Mouse (Mus musculus) embryonic facial prominence, embryonic 13.5 days (tissue): ENCODE measurements around the gene Rfx8. TPM values are rescaled to one million over a fixed set of nuclear protein-coding genes. Genes with fewer than 3 reads are reported as not detected.

ENCODE experiments used
- ATAC-seq: fragments of 200-750 bp; cut with Nextera tagmentation; 2 replicates; pipeline ENCODE4 v1.8.0; 2017; ENCODE audit warnings: low read depth; ENCODE audit not compliant: insufficient number of reproducible peaks, insufficient read depth, low FRiP score, low TSS enrichment
- H3K27ac ChIP-seq: fragments of 300-500 bp; sonication (generic); 2 replicates; pipeline ENCODE4 v1.5.1; 2015; ENCODE audit warnings: moderate library complexity, mild to moderate bottlenecking, inconsistent platforms
- H3K27me3 ChIP-seq: fragments of 300-500 bp; sonication (generic); 2 replicates; pipeline ENCODE4 v1.6.1; 2015; ENCODE audit warnings: mild to moderate bottlenecking, inconsistent platforms
- H3K36me3 ChIP-seq: fragments of 300-500 bp; sonication (generic); 2 replicates; pipeline ENCODE4 v1.6.1; 2015; ENCODE audit warnings: mild to moderate bottlenecking, inconsistent platforms
- H3K4me1 ChIP-seq: fragments of 300-500 bp; sonication (generic); 2 replicates; pipeline ENCODE4 v1.6.1; 2015; ENCODE audit warnings: inconsistent platforms
- H3K4me2 ChIP-seq: fragments of 300-500 bp; sonication (generic); 2 replicates; pipeline ENCODE4 v1.6.1; 2015; ENCODE audit warnings: moderate library complexity, mild to moderate bottlenecking, inconsistent platforms
- H3K4me3 ChIP-seq: fragments of 300-500 bp; sonication (generic); 2 replicates; pipeline ENCODE4 v1.5.1; 2015; ENCODE audit warnings: mild to moderate bottlenecking, inconsistent platforms
- H3K9ac ChIP-seq: fragments of 300-500 bp; sonication (generic); 2 replicates; pipeline ENCODE4 v1.6.1; 2015; ENCODE audit warnings: mild to moderate bottlenecking, inconsistent platforms
- H3K9me3 ChIP-seq: fragments of 300-500 bp; sonication (generic); 2 replicates; pipeline ENCODE4 v1.6.1; 2016; ENCODE audit warnings: inconsistent platforms
- WGBS: fragments of 180-500 bp; shearing (Covaris S2); methylation state at CpG from one replicate; pipeline ENCODE4 v1.1.7; 2015; ENCODE audit warnings: mixed read lengths; 5-methylcytosine and 5-hydroxymethylcytosine counted together
- polyA plus RNA-seq: library from polyadenylated mRNA; unstranded; fragments of >200 nt; fragmentation: Nextera tagmentation; extraction: Ambion mirVana; gene quantifications from 2 replicates; pipeline ENCODE4 v1.2.1, GENCODE M21; 2015

Rfx8 gene
- polyA plus RNA-seq: 1.8 and 2.1 TPM in 2 replicates

DNA sequence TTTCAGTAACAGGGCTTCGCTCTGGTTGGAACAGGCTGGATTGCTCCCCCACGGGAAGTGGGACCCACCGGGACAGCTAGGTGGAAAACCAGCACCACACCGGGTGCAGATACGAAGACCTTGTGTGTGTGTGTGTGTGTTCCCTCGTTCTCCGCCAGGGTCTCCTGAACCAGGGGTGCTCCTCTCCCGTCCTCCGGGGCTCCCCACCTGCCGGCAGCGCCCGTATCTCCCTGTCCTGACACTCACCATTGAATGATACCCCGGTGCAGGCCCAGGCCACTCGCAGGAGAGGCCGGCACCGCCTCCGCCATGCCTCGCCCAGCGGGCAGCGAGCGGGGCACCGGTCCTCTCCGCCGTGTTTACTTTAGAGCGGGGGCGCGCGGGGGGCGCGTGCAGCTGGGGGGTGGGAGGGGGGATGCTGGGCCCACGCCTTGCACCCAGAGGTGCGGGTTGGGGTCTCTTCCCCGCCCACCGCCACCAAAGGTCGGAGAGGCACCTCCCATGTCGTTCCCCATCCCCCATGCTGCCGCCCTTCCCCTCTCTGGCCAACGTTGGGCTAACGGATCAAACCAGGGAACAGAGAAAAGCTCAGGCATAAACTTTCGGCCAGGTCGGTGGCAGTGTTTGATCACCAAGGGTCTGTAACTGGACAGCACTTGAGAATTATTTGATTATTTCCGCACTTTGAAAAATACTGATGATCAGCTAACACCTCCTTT is at the start of gene Rfx8:
Gene Rfx8 (minus strand): TSS at position 366 of the 719 bp plus-strand sequence.
- Histone ChIP-seq H3K4me1 (peaks cover 15% of the 10 kb centered on the region), H3K9me3 (no peaks in the 10 kb centered on the region), H3K27me3 (no peaks in the 10 kb centered on the region), H3K27ac (peak within 1 kb of the TSS; percentile 41), H3K9ac (peak within 1 kb of the TSS; percentile 79), H3K4me3 (peak within 1 kb of the TSS; percentile 57), H3K36me3 (no peaks in the 10 kb centered on the region), H3K4me2 (peak within 1 kb of the TSS; percentile 90)
- ATAC-seq: 0 out of 2 replicates have a peak, but pooled peaks have one; percentile 26
- WGBS: 4% methylated on average over 42 of the region's 42 CpGs

DNA sequence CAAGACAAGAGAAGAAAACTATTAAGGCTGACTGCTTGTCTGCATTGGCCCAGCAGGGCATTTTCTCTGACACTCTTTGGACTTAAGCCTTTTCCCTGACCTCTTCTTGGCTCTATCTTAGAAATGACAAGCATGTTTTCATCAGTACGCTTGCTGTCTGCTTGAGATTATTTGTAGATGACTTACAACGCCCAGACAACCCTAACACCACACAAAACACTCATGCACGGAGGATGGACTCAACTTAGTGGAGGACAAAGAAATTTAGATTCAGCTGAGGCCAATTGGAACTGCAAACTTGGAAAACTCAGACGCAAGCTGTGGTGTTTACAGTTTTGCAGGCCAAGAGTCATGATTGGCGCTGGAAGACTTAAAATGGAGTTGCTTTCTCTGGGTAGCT is 49.6 kb upstream of the Rfx8 start:
- Histone ChIP-seq H3K36me3 (no peaks in the 10 kb centered on the region), H3K4me2 (no peak overlapping the region), H3K27me3 (no peaks in the 10 kb centered on the region), H3K9me3 (no peaks in the 10 kb centered on the region; the same call in 1 of the 2 replicates), H3K27ac (no peak overlapping the region), H3K9ac (no peak overlapping the region), H3K4me3 (no peak overlapping the region), H3K4me1 (peaks cover 9% of the 10 kb centered on the region; the same call in 1 of the 2 replicates)
- WGBS: 83% methylated on average over 5 of the region's 5 CpGs
- no peak for ATAC-seq

DNA sequence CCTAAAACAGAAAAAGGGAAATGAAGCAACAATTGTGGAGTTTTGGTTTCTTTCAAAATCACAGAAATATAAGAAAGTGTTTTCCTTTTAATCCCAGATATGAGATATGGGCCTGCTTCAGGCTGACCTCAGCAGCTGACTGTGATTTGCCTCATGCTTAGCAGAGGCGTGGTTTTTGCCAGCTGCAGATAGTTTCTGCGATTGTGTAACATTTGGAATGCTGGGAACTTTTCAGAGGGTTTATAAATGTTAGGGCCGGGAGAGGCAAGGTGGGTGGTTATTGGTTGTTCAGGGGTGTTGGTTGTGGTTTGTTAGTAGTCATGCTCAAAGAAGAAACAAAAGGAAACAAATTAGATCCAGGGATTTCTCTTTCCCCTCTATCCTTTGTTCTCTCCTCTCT is 47.2 kb upstream of the Rfx8 start:
- WGBS: 50% methylated on average over 3 of the region's 3 CpGs

DNA sequence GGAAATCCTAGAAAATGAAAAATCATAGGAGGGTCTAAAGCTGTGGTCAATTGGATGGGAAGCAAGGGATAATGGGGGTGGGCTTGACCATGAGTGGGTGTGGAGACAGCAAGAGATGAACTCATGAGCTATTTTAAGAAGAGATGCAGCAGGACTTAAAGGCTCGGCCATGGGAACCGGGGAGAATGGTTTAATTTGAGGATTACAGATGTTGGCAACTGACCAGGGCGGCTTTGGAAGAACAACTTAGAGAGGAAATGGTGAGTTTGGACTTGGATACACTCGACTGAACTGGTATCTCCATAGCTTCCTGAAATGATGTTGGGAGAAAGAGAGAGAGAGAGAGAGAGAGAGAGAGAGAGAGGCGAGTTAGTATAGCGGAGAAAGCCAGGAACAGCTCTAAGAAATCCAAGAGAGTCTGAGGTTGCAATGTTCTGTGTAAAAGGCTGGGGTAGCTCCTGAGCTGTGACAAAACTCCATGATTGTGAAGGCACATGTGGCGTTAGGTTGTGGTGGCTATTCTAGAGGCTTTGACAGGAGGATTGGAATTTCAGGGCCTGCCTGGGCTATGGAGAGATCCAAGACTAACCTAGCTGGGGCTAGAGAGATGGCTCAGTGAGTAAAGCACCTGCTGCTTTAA is 45.2 kb upstream of the Rfx8 start:
- no peaks in the 10 kb centered on the region for H3K27me3 ChIP-seq
- H3K4me3 ChIP-seq: no peak overlapping the region
- no peaks in the 10 kb centered on the region; the same call in 1 of the 2 replicates for H3K9me3 ChIP-seq
- no peak overlapping the region for H3K27ac ChIP-seq
- ATAC-seq: no peak
- H3K36me3 ChIP-seq: no peaks in the 10 kb centered on the region
- no peak overlapping the region for H3K4me2 ChIP-seq
- H3K4me1 ChIP-seq: peaks cover 20% of the 10 kb centered on the region
- no peak overlapping the region for H3K9ac ChIP-seq
- WGBS: 77% methylated on average over 7 of the region's 7 CpGs

More for the DNA sequence above, 47.2 kb upstream of the Rfx8 start:
- H3K27me3 ChIP-seq: no peaks in the 10 kb centered on the region
- no peaks in the 10 kb centered on the region; the same call in 1 of the 2 replicates for H3K9me3 ChIP-seq
- ATAC-seq: no peak
- no peak overlapping the region for H3K27ac ChIP-seq
- peaks cover 6% of the 10 kb centered on the region; the same call in 1 of the 2 replicates for H3K4me1 ChIP-seq
- no peak overlapping the region for H3K4me2 ChIP-seq
- no peak overlapping the region for H3K4me3 ChIP-seq
- H3K36me3 ChIP-seq: no peaks in the 10 kb centered on the region
- no peak overlapping the region for H3K9ac ChIP-seq

DNA sequence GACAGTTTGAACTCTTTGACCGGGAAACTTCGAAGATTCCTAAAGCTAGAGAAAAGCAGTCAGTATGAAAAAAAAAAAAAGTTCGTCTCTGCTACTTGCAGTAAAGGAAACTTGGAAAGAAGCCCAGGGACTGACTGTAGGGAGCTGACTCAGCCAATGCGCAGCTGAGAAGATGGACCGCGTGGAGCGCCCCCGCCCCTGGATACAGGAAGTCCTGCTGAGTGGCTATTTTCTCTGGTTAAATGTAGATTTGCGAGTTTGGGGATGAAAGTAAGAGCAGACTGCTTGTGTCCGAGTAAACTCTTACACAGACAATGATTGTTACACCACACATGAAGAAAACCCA is 41.2 kb upstream of the Rfx8 start:
- Histone ChIP-seq H3K9ac (peak overlapping the region; percentile 58; the same call in 1 of the 2 replicates), H3K9me3 (no peaks in the 10 kb centered on the region), H3K4me1 (peaks cover 35% of the 10 kb centered on the region), H3K27ac (peak overlapping the region; percentile 94), H3K4me2 (peak overlapping the region; percentile 55), H3K27me3 (no peaks in the 10 kb centered on the region), H3K4me3 (peak overlapping the region; percentile 23), H3K36me3 (no peaks in the 10 kb centered on the region)
- WGBS: 3% methylated on average over 10 of the region's 10 CpGs
- ATAC-seq: peak; percentile 77; the same call in 1 of the 2 replicates

DNA sequence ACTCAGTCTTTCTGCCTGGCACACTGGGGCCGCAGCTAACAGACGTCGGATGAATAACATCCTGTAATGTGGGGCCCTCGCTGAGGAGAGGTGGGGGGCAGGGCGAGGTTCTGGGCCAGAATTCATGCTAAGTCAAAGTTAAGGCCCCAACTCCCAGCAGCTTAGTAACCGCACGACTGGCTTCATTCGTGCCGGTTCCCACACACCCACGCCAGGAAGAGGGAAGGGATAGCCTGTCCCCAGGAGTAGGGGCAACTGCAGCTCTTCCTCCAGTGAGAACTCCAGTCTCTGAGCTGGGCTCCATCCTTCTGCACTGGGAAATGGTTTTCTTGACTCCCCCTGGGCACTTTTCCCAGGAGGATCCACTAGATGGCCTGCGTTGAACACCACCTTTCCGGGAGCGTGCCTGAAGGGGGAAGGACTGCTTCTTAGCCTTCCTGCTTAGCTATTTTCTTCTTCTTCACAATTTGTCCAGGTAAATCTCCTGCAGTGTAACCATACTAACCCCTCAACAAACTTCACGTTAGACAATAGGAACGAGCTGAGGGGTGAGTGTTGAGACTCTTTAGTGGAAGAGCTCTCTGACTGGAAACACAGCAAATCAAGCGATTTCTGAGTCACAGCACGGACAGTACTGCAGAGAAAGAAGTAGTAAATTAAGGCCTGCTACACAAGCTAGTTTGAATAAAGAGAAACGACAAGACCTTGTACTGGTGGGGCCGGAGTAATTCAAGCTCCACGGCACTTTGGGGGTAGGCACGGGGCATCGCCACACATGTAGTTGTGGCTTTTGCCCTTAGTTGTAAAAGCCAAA is 40.6 kb upstream of the Rfx8 start:
- Histone ChIP-seq H3K36me3 (no peaks in the 10 kb centered on the region), H3K4me2 (peak overlapping the region; percentile 55), H3K27me3 (no peaks in the 10 kb centered on the region), H3K9ac (peak overlapping the region; percentile 58), H3K27ac (peak overlapping the region; percentile 94), H3K4me1 (peaks cover 35% of the 10 kb centered on the region), H3K9me3 (no peaks in the 10 kb centered on the region), H3K4me3 (peak overlapping the region; percentile 23)
- ATAC-seq: no peak
- 4% methylated on average over 22 of the region's 22 CpGs for WGBS

DNA sequence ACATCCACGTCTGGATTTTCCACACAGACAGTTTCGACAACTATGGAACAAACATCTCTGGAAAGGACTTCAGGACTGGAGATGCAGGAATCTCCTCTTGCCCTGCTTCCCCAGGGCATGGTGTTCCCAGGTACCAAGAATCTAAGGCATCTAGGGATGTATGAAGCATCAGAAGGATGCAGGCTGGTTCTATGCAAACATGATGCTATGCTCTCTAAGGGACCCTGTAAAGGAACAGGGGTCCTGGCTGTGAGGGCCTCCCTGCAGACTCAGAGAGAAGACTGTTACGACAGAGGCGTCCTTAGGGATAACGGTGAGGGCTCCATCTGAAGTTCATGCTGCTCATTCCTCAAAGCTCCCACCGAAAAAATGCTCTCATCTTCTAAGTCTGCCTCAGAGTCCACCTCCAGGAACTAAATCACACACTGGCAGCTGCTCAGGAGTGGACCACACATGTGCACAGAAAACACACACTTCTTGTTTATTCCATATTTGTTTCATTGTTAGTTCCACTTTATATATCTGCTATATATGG is 39.5 kb upstream of the Rfx8 start:
- no peaks in the 10 kb centered on the region for H3K36me3 ChIP-seq
- no peaks in the 10 kb centered on the region for H3K27me3 ChIP-seq
- H3K4me3 ChIP-seq: no peak overlapping the region
- no peak overlapping the region for H3K4me2 ChIP-seq
- H3K9ac ChIP-seq: no peak overlapping the region
- ATAC-seq: no peak
- no peaks in the 10 kb centered on the region for H3K9me3 ChIP-seq
- WGBS: 56% methylated on average over 6 of the region's 6 CpGs
- H3K4me1 ChIP-seq: peaks cover 35% of the 10 kb centered on the region
- 0 out of 2 replicates have a peak overlapping the region, but pooled peaks have one; percentile 16 for H3K27ac ChIP-seq

DNA sequence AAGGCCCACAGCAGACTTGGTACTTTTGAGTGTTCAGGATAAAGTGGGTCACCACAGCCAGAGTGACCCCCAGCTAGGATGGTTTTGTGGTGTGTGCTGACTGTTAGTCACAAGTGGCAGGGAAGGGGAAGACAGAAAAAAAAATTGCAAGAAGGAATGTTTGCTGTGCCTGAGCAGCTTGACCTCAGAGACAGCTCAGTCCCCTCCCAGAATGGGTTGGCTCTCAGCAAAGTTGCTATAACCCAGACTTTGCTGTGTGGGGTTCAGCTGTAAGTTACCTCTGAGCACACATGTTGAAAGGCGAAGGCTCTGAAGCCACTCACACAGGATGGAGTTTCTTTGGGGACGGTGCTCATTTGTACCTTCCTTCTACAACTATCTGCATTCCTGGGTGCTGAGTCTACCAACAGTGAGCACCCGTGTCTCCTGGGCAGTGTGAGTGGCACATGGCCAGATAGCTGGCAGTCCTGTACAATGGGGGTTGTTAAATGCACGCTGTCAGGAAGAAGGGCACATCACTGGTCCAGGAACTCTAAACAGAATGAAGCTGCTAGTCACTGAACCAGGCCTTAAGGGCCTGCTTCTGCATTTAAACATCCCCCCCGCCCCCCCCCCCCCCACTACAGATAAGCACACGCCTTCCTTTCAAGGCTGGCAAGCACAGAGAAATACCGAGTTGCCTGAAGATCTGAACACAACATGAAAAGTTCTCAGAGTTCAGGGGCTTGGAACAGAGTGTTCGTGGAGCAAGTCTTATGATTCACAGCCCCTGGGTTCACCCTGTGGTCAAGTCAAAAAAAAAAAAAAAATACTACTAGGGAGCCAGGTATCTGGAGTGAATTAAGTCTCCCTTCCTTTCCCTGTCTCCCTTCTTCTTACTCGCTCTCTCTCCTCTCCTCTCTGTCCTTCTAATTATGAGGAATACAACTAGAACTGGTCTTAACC is 38.7 kb upstream of the Rfx8 start:
- H3K9ac ChIP-seq: no peak overlapping the region
- 39% methylated on average over 9 of the region's 9 CpGs for WGBS

DNA sequence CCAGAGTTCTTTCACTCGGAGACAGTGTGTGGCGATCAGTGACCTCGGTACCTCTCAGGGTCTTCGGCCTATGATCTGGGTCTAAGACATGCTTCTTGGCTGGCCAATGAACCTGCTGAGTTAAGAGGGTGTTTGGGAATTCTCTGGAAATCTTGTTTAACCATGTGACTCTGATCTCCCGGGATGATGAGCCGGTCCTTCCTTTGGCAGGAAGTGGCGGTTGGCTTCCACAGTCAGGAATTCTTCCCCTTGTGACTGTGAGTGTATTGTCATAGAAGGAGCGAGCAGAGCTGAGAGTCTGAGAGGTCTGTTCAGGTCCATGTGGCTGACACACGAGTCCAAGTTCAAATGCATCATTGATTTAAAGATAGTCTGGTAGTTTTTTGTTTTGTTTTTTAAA is 37.4 kb upstream of the Rfx8 start:
- Histone ChIP-seq H3K27ac (no peak overlapping the region), H3K4me1 (peaks cover 35% of the 10 kb centered on the region), H3K9me3 (no peaks in the 10 kb centered on the region), H3K27me3 (no peaks in the 10 kb centered on the region), H3K9ac (no peak overlapping the region), H3K4me2 (no peak overlapping the region), H3K4me3 (no peak overlapping the region), H3K36me3 (no peaks in the 10 kb centered on the region)
- no peak for ATAC-seq
- WGBS: 68% methylated on average over 9 of the region's 9 CpGs

More for the DNA sequence above, 38.7 kb upstream of the Rfx8 start:
- Histone ChIP-seq H3K4me3 (no peak overlapping the region), H3K9me3 (no peaks in the 10 kb centered on the region), H3K4me2 (no peak overlapping the region), H3K4me1 (peaks cover 35% of the 10 kb centered on the region), H3K27ac (0 out of 2 replicates have a peak overlapping the region, but pooled peaks have one; percentile 16), H3K36me3 (no peaks in the 10 kb centered on the region), H3K27me3 (no peaks in the 10 kb centered on the region)
- no peak for ATAC-seq

DNA sequence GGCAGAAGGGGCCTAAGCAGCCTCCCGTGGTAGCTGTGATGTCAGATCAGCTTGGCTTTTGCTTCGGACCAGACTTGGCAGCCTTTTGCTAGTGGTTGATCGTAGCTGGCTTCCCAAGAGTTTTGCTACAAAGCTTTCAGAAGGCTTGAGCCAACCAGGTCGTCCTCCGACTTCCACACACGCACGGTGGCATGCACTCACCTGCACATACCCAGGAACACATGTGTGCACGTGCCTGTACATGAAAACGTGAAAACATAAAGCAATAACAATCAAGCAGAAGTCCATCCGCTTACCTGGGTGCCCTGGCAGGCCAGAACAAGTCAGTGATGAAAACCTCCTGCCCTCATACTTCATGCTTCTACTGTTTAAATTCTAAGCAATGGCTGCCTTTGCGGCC is 36.2 kb upstream of the Rfx8 start:
- no peak overlapping the region for H3K27ac ChIP-seq
- H3K27me3 ChIP-seq: no peaks in the 10 kb centered on the region
- H3K4me2 ChIP-seq: no peak overlapping the region
- ATAC-seq: no peak
- H3K36me3 ChIP-seq: no peaks in the 10 kb centered on the region
- H3K4me3 ChIP-seq: no peak overlapping the region
- H3K4me1 ChIP-seq: peaks cover 25% of the 10 kb centered on the region
- WGBS: 66% methylated on average over 11 of the region's 11 CpGs
- no peaks in the 10 kb centered on the region for H3K9me3 ChIP-seq
- no peak overlapping the region for H3K9ac ChIP-seq
